Mouse (Mus musculus): ENCODE measurements around the gene Smad5. TPM values are rescaled to one million over a fixed set of nuclear protein-coding genes. Genes with fewer than 3 reads are reported as not detected.

Smad5 gene
- polyA plus RNA-seq, 1 experiment: 27.1 TPM

DNA sequence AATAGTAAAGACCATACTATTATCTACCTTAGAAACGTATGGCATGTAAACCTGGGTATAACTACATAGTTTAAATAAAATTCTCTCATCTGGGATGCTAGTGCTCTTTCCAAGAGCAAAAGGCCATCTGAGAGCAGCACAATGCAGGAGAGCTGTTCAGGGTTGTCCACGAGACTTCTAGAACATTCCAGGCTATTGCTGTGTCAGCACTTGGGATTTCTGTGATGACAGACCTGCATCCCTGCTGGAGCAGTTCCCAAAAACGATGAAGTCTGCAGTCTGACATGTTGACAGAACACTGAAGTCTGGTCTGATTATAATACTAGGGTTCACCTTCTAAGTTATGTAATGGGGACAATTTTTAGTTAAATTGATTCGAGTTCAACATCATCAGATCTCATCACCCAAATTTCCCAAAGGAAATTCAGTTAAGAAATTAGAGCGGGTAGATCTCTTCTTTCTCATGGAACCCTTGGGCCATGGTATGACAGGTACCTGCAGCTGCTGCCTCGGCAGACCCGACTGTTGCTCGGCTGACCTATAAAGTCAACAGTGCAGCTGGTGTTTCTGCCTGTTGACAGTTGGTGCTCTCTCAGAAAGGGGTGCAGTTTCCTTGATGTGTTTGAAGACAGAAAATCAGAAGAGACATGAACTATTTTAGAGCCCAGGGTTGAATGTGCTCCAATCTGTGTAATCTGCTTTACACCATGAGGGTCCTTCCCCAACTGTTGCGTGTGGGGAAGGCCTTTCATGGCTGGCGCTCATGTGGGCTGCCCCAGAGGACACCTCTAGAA lies 44.1 kb downstream of the Smad5 start:
- WGBS: 60% methylated on average over 10 of the region's 10 CpGs
- no peak for DNase-seq
- no peak for TF ChIP-seq CTCF (IDR thresholded peaks at IDR 0.05; ENCODE audit: insufficient read depth, low read length)
- no peak for TF ChIP-seq POLR2A (IDR thresholded peaks at IDR 0.05; ENCODE audit: borderline replicate concordance, extremely low read depth, low read depth, low read length)
- no peak overlapping the region for H3K4me3 ChIP-seq (replicated peaks; ENCODE audit: extremely low read depth, low read depth, low read length)
- peaks cover 6% of the 10 kb centered on the region for H3K4me1 ChIP-seq (ENCODE audit: control insufficient read depth, insufficient read depth, low read length)

DNA sequence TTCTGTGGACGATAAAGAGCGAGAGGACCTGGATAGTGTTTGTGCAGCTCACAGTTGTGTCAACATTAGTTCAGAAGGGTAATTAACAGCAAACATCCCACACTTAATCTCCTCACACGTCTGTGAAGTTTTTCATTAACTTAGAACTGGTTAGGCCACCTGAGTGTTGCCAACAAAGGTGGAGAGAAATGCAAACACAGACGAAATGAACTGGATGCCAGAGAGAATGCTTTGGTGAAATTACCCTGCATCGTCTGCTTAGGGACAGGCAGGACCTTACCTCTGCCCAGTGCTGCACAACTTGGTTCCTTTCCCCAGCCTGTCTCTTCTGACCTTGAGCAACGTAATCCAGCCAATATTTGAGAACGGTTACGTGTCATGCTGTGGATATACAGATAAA lies 44.7 kb downstream of the Smad5 start:
- no peak for DNase-seq
- Histone ChIP-seq H3K4me1 (ENCODE audit: control insufficient read depth, insufficient read depth, low read length) (peaks cover 6% of the 10 kb centered on the region), H3K4me3 (replicated peaks; ENCODE audit: extremely low read depth, low read depth, low read length) (no peak overlapping the region)
- 30% methylated on average over 8 of the region's 8 CpGs for WGBS
- TF ChIP-seq POLR2A (IDR thresholded peaks at IDR 0.05; ENCODE audit: borderline replicate concordance, extremely low read depth, low read depth, low read length) (no peak), CTCF (IDR thresholded peaks at IDR 0.05; ENCODE audit: insufficient read depth, low read length) (no peak)

DNA sequence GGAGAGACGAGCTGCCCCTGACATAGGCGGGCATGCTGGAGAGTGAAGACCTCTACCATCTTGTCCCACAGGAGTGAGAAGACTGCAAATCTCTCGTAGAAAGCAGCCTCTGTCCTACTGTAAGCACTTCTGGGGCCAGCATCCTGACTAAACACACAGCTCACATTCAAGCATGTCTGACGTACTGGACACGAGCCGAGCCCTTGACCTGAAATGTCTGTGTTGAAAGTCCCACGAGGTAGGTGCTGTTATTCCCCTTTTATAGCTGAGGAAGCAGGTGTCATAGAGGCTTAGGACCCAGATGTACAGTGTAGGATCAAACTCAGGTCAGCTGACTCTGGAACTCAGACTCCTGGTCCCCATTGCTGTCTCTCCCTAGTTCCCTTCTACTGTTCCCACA lies 46.6 kb downstream of the Smad5 start:
- DNase-seq: no peak
- H3K4me1 ChIP-seq (ENCODE audit: control insufficient read depth, insufficient read depth, low read length): peaks cover 10% of the 10 kb centered on the region
- 69% methylated on average over 7 of the region's 7 CpGs for WGBS
- TF ChIP-seq CTCF (IDR thresholded peaks at IDR 0.05; ENCODE audit: insufficient read depth, low read length) (no peak), POLR2A (IDR thresholded peaks at IDR 0.05; ENCODE audit: borderline replicate concordance, extremely low read depth, low read depth, low read length) (no peak)
- no peak overlapping the region for H3K4me3 ChIP-seq (replicated peaks; ENCODE audit: extremely low read depth, low read depth, low read length)

DNA sequence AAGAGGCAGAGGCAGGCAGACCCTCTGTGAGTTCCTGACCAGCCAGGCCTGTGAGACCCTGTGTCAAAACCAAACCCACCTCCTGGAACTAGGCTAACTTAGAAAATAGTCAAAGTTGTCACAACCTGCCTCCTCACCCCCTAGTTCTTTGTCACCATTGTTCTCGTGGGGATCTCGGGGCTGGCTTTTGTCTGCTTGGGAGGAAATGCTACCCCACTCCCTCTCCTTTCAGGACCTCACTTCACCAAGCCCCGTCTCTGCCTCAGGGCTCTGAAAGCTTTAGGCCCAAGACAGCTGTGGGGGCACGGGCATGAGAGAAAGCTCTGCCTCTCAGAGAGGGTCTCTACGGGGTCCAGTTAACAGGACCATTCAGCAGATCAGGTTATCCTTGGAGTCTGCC lies 49.0 kb downstream of the Smad5 start:
- Histone ChIP-seq H3K4me1 (ENCODE audit: control insufficient read depth, insufficient read depth, low read length) (peaks cover 10% of the 10 kb centered on the region), H3K4me3 (replicated peaks; ENCODE audit: extremely low read depth, low read depth, low read length) (no peak overlapping the region)
- DNase-seq: no peak
- TF ChIP-seq POLR2A (IDR thresholded peaks at IDR 0.05; ENCODE audit: borderline replicate concordance, extremely low read depth, low read depth, low read length) (no peak), CTCF (IDR thresholded peaks at IDR 0.05; ENCODE audit: insufficient read depth, low read length) (no peak)
- 58% methylated on average over 5 of the region's 5 CpGs for WGBS

DNA sequence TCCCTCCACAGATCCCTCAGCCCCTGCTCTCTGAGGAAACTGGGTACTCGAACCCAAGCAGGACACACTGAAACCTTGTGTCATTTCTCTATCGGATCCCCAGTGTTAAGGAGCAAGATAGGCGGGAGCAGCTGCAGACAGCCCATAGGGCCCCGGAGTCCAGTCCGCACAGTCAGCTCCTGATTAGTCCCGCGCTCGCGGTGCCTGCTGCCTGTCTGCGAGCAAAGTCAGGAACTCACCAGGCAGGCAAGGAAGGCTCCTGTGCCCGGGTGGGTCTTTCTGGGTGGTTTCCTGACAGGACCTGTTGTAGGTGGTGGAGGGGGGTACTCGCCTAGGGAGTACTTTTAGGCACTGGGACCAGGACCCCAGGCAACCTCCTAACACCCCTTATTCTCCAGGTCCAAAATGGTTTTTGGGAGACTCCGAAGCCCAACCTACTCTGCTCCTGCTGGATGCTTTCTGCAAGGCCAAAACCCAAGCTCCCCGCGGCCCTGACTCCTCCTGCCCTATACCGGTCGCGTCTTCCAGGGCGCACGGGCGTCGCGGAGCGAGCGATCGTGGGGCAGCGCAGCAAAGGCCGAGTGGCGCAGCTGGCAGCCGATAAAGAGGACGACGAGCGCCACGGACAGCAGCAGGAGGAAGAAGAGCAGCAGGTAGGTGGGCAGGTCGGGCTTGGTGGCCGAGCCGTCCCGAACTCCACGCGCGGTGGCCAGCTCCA lies 49.8 kb downstream of the Smad5 start:
- WGBS: 12% methylated on average over 41 of the region's 41 CpGs
- no peak for DNase-seq

DNA sequence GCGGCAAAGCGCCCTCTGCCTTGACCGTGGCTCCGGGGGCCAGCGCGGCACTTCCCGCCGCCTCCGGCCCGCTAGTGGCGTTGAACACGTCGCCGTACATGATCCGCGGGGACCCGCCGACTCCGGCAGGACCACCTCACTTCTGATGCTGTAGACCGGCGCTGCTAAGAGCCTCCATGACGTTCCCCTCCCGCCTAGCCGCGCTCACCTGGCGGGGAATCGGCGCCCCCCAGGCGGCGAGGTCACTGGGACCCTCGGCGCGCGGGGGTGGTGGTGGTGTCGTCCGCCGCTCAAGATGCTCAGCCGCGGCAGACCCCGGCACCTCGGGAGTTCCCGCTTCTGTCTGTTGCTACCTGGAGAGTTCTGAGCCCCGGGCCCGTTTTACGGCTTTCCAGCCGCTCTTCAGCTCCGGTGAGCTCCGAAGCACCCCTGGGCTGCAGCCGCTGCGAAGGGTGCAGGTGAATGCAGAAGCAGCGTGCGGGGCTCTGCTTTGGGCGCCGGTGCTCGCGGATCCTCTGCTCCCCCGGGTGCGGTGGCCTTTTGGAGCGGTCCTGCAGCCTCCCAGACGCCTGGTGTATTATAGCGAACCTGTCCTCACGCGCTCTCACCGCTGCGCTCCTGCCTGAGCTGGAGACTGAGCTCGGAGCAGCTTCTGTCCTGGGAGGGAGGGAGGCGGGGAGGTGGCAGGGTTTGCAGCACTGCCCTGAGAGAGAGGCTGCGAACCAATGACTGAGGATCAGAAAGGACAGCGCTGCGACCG lies 50.6 kb downstream of the Smad5 start, which contains the start of gene Gm45623:
Gene Gm45623 (minus strand): TSS at position 636 of the 760 bp plus-strand sequence.
- WGBS: 13% methylated on average over 71 of the region's 71 CpGs
- no peak for TF ChIP-seq CTCF (IDR thresholded peaks at IDR 0.05; ENCODE audit: insufficient read depth, low read length)
- no peak for TF ChIP-seq POLR2A (IDR thresholded peaks at IDR 0.05; ENCODE audit: borderline replicate concordance, extremely low read depth, low read depth, low read length)
- DNase-seq: no peak
- Histone ChIP-seq H3K4me1 (ENCODE audit: control insufficient read depth, insufficient read depth, low read length) (peaks cover 4% of the 10 kb centered on the region; the same call in 1 of the 2 replicates), H3K4me3 (replicated peaks; ENCODE audit: extremely low read depth, low read depth, low read length) (no peak within 1 kb of the TSS)

More for the DNA sequence above, 49.8 kb downstream of the Smad5 start:
- peaks cover 8% of the 10 kb centered on the region for H3K4me1 ChIP-seq (ENCODE audit: control insufficient read depth, insufficient read depth, low read length)
- no peak for TF ChIP-seq POLR2A (IDR thresholded peaks at IDR 0.05; ENCODE audit: borderline replicate concordance, extremely low read depth, low read depth, low read length)
- no peak overlapping the region for H3K4me3 ChIP-seq (replicated peaks; ENCODE audit: extremely low read depth, low read depth, low read length)

DNA sequence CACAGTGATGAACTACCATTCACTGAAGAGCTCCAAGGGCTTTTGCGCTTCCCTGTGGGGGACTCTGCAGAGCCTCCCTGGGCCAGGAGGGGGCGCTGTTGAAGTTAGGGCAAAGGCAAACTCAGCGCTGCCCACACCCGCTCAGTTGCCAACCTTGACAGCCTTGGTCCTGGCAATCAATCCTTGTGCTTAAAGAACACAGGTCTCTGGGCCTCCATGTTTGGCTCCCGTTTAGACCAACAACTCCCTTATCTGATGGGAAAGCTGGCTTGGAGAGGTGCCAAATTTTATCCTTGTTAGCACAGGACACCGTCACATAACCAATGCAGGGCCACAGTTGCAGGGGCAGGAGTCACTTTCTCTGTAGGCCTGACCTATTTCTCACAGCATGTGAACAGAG lies 53.1 kb downstream of the Smad5 start:
- peaks cover 4% of the 10 kb centered on the region; the same call in 1 of the 2 replicates for H3K4me1 ChIP-seq (ENCODE audit: control insufficient read depth, insufficient read depth, low read length)
- no peak for DNase-seq
- H3K4me3 ChIP-seq (replicated peaks; ENCODE audit: extremely low read depth, low read depth, low read length): no peak overlapping the region
- 42% methylated on average over 6 of the region's 6 CpGs for WGBS
- TF ChIP-seq POLR2A (IDR thresholded peaks at IDR 0.05; ENCODE audit: borderline replicate concordance, extremely low read depth, low read depth, low read length) (no peak), CTCF (IDR thresholded peaks at IDR 0.05; ENCODE audit: insufficient read depth, low read length) (peak; percentile 18; the same call in 1 of the 2 replicates)

DNA sequence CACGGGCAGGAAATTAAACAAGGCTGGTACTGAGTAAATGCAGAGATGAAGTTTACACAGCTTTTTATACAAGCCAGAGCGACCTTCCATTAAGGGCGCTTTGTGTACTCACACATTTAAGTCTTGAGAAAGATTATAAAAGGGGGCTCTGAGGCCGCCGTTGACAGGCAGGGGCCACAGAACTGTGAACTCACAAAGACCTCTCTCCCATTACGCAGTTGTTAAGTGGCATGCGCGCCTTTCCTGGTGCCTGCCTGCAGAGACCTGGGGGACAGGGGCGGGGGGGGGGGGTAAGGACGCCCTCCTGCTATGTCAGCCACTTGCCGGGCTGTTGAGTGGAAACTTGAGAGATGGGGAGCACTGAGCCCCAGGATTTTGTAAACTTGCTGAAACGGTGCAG lies 54.4 kb downstream of the Smad5 start:
- Histone ChIP-seq H3K4me1 (ENCODE audit: control insufficient read depth, insufficient read depth, low read length) (peaks cover 4% of the 10 kb centered on the region; the same call in 1 of the 2 replicates), H3K4me3 (replicated peaks; ENCODE audit: extremely low read depth, low read depth, low read length) (no peak overlapping the region)
- WGBS: 57% methylated on average over 12 of the region's 12 CpGs
- TF ChIP-seq POLR2A (IDR thresholded peaks at IDR 0.05; ENCODE audit: borderline replicate concordance, extremely low read depth, low read depth, low read length): no peak
- TF ChIP-seq CTCF (IDR thresholded peaks at IDR 0.05; ENCODE audit: insufficient read depth, low read length): no peak
- DNase-seq: no peak

DNA sequence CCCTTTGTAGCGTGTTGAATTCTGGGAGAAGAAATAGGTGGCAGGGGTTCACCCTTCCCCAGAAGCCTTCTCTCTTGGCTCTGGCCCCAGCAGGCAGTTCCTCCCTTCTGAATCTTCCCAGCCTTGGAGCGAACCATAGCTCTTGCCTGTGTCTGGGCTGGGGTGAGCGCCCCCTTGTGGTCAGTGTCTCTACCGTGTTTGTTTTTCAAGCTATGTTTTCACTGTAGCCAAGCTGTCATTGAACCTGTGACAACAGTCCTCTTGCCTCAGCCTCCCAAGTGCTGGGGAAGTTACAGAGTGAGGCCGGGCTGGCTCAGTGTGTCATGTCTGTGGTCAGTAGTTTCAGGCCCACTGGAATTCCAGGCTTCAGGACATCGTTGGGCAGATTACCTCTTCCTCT lies 55.7 kb downstream of the Smad5 start:
- Histone ChIP-seq H3K4me1 (ENCODE audit: control insufficient read depth, insufficient read depth, low read length) (no peaks in the 10 kb centered on the region), H3K4me3 (replicated peaks; ENCODE audit: extremely low read depth, low read depth, low read length) (no peak overlapping the region)
- WGBS: 19% methylated on average over 6 of the region's 6 CpGs
- TF ChIP-seq CTCF (IDR thresholded peaks at IDR 0.05; ENCODE audit: insufficient read depth, low read length) (peak; percentile 79), POLR2A (IDR thresholded peaks at IDR 0.05; ENCODE audit: borderline replicate concordance, extremely low read depth, low read depth, low read length) (no peak)
- peak; percentile 79 for DNase-seq

Measured in lung, adult 2 months (tissue).